Mouse (Mus musculus) heart, postnatal 4 days (tissue): ENCODE data around the gene Pgap3. TPM values are rescaled to one million over a fixed set of nuclear protein-coding genes. Genes with fewer than 3 reads are reported as not detected.

Source experiments
- DNase-seq: peaks from one replicate; pipeline ENCODE4 v3.0.0; 2021
- total RNA-seq, 2 experiments: library from RNA; stranded (reverse); gene quantifications; 2 replicates each; pipeline ENCODE4 v1.2.3; 2021

Gene Pgap3
- total RNA-seq, 2 experiments from 2014 or later: 19.6 to 20.5 TPM

- no peak for DNase-seq
Measured at GRCm38 (mm10) chr11:98381651-98382050, 18.6 kb downstream of the Pgap3 start.

GRCm38 (mm10) chr11:98380106-98380505, 20.2 kb downstream of the Pgap3 start:
- DNase-seq: peak; percentile 71

DNA sequence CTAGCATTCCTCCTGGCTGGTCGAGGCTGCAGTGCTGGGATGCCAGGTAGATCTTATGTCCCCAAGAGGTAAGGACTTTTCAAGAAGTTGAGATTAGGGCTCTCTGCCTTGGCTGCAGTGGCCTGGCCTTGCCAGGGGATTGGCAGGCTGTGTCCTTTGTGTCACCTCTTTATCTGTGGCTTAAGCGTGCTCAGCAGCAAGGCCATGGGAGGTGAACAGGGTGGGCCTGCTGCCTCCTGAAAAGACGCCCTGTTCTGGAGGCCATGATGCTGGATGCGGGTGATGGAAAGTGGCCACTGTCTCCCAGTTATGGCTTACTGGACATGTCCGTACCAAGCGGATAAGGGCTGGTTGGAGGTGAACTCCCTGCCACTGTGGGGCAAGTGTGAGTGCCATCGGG, 20.9 kb downstream of the Pgap3 start:
- no peak for DNase-seq

GRCm38 (mm10) chr11:98377787-98378186, 22.5 kb downstream of the Pgap3 start:
- DNase-seq: peak; percentile 69

DNA sequence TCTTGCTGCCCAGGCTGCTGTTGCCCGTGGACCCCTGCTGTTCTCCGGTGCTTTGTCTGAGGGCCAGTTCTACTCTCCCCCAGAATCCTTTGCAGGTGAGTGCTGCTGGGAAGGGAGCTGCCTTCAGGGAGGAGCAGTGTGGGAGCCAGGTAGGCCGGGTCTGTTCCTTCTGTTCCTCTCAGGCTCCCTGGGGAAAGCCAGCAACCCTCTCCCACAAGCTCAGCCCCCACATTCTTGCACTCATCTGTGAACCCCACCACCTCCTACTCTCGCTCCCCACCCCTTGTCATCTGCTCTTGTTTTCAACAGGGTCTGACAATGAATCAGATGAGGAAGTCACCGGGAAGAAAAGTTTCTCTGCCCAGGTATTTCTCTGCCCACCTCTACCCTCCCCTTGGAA, 23.5 kb downstream of the Pgap3 start:
- no peak for DNase-seq

DNA sequence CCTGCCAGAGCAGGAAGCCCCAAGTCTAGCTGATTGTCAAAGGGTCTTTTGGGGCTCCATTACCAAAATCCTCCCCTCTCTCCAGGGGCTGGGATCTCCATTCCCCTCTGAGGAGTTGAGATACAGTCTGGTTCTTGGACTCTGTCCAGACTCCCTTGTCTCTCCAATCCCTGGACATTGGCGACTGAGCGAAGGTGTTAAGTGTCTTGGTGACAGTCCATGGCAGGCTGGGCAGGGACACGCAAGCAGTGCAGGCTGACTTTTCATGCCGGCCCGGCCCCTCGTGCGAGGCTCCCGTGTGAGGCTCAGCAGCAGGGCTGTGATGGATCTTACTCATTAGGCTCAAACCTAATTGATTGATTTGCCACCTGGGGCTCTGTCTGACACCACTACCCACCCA, 26.0 kb downstream of the Pgap3 start:
- DNase-seq: peak; percentile 76

DNA sequence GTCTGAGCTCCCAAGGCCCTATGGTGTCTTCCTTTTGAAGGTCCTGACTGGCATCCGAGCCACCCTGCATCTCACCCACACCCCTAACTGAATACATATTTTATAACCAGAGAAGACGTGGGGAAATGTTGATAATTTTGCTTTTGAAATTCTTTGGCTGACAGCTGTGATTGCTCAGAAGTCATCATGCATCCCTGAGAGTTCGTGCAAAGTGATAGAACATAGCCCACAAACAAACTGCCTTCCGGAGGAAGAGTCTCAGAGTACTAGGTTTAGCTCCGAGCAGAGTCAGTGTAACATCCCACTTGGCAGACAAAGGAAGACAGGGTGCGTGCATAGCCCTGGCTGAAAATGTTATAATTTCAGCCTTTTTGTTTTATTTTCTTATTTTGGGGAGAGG, 27.0 kb downstream of the Pgap3 start:
- no peak for DNase-seq

GRCm38 (mm10) chr11:98372406-98372805, 27.9 kb downstream of the Pgap3 start:
- peak; percentile 80 for DNase-seq

DNA sequence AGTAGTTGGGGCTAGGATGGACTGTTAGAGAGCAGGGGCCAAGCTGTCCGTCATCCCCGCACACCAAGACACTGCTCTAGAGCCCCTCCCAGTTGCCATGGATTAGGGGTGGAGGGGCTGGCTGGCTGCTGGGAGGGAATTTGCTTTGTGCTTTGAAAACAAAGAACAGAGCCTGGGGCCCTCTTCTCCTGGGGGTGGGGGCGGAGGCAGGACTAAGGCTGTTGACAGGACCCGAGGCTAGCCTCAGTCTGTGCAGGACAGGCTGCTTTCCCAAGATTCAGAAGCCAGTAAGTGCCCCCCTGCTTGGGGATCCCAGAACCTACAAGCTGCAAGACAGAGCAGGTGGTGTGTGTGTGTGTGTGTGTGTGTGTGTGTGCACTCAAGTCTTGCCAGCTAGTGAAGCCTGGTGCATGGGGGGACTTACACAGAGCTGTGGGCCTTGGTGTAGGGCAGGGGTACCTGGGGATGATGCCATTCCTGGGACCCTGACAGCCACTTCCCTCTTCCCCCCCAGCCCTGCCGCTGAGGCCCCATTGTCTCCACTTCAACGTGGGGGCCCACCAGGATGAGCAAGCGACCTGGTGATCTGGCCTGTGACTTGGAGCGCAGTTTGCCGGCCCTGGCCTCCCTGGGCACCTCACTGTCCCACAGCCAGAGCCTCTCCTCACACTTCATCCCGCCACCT, 28.6 kb downstream of the Pgap3 start:
- no peak for DNase-seq

DNA sequence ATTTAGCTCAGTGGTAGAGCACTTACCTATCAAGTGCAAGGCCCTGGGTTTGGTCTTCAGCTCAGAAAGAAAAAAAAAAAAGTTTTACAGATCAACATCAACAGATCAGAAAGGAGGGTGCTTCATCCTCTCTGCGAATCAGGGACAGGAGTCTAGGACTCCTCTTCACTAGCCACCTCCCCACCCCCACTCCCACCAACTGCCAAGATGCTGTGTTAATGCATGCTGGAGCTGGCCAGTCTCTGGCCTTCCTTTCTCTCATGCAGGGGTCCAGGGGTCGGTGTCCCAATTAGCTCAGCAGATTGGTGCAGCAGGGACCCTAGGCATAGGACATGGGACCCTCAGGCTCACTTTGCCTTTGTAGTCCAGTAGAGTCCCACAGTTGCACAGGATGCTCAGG, 29.7 kb downstream of the Pgap3 start:
- no peak for DNase-seq

- DNase-seq: no peak
Measured at GRCm38 (mm10) chr11:98369337-98369736, 31.0 kb downstream of the Pgap3 start.

- DNase-seq: no peak
Measured at GRCm38 (mm10) chr11:98367863-98368186, 32.5 kb downstream of the Pgap3 start.

DNA sequence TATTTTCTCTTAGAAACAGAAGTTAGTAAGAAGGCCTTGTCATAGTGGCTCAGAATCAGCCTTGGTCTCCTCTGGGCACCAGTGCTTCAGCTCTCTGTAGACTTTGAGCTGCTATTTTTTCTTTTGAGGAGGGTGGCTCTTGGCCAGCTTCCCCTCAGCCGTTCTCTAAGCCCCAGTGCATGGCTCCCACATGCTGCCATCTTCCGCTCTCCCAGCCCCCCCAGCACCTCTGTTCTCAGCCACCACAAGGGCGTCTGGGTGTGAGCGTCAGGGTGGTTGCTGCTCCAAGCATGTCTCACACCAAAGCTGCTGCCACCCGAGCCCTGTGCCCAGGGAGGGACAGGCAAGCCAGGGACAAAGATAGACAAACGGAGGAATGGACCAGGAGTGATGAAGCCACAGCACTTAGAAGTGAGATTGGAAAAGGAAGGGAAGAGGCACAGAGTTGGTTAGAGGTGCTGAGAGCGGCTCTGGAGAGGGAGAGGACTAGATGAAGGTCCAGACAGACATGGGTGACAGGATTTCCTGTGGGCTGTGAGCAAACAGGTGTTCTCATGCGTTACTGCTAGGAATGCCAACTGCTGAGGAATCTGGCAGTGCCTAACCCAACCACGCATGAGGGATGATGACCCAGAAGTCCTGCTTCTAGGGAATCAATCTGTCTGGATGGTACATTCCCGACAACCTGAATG, 33.0 kb downstream of the Pgap3 start:
- DNase-seq: no peak

GRCm38 (mm10) chr11:98366290-98366689, 34.0 kb downstream of the Pgap3 start:
- no peak for DNase-seq

- no peak for DNase-seq
Measured at GRCm38 (mm10) chr11:98364410-98364809, 35.9 kb downstream of the Pgap3 start.

- DNase-seq: no peak
Measured at GRCm38 (mm10) chr11:98363817-98364216, 36.5 kb downstream of the Pgap3 start.

GRCm38 (mm10) chr11:98360866-98361521, 39.3 kb downstream of the Pgap3 start:
- DNase-seq: no peak

DNA sequence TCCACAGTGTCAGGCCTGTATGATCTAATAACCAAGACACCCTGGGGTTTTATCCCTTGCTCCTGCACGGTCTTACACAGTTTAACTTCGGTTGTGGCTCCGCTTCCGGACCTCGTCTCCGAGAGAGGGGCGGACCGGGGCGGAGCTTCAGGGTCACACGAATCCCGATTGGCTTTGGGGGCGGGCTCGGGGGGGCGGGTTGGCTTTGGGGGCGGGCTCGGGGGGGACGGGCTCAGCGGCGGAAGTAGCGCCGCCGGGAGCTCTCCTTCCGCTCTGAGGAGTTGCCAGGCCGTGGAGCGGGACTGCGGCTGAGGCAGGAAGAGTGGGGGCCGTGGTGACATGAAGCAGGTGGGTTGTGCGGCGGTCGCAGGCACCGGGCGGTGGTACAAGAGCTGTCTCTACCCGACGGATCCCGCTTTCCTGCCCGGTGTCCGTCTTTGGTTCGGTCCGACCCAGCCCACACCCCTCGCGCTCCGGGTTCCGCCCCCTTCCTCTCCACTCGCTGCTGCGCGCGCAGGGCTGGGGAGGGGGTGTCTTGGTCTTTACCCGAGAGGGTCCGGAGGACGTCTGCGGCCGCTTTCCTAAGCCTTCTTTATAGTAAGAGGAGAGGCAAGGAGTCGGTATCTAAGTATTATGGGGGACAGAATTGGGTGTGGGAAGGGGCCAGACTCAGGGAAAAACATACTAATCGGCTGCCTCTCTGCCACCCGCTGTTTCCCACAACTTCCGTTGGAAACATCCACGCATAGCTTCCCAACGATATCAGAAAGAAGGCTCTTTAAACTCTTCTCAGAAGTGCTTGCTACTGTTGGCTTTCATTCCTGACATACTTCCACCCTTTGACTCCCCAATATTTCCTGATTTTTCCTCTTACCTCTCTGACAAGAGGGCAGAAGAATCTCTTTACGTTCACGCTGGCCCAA, 41.9 kb downstream of the Pgap3 start, which contains the start of gene Stard3:
Stard3 (plus strand) TSS at position 208 of the 923 bp plus-strand sequence.
- peak; percentile 93 for DNase-seq

DNA sequence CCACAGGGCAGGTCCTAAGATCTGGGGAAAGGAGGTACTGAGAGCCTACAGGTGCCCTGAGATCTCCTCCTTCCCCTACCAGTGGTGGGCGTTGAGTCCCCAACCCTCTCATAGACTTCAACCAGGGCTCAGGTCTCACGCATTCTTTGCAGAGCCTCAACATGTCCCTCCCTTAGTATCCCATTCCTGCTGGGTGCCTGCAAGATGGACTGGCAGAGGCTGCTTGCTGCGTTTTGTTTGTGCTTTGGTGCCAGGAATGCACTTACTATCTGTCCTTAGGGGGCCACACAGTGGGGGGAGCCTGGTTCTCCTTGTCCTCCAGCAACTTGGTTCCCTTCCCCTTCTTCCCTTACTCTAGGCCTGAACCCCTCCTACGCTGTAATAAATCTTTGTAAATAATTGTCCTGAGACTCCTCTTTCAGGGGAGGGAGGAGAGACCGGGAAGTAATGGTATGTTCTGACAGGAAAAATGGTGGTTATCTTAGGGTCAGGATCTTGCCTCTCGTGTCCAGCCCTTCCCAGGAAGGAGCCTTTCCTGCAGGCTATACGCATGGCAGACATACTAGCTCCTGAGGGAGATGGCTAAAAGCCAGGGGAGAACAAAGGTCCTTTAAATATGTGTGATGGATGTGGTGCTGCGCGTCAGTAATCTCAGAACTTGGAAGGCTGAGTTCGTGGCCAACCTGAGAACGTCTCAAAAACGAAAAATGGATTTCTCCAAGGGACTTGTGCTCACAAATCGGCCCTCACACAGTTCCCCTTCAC, 42.7 kb downstream of the Pgap3 start:
- no peak for DNase-seq

DNA sequence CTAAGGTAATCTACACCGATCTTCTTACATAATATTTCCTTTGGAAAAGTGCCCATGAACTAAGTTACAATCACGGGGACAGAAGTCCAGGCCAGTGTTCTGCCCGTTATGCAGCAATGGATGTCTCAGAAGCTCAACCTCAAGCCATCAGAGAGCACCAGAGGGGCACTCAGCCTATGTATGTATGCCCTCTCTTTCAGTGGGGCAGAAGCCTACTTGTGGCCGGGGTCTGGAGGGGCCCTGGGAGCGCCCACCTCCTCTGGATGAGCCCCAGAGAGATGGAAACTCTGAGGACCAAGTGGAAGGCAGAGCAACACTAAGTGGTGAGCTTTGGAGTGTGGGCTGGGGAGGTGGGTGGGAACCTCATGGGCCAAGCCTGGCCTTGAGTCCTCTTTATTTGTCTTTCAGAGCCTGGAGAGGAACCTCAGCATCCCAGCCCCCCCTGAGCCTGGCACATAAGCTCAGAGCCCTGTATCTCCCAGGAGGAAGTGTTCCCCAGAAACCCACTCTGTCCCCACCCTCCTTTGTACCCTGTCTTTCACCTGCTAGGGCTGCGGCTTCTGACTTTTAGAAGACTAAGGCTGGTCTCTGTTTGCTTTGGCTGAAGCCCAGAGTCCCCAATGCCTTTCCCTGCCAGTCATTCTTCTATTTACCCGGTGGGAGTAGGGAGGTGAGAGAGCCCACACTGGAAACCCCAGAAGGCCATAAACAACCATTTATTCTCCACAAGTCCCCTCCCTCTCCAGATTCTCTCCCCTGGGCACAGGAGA, 43.5 kb downstream of the Pgap3 start:
- DNase-seq: no peak

GRCm38 (mm10) chr11:98355732-98356299, 44.5 kb downstream of the Pgap3 start:
- DNase-seq: peak; percentile 71
